Mouse (Mus musculus): ENCODE measurements around the gene Igfbp5. TPM values are rescaled to one million over a fixed set of nuclear protein-coding genes. Genes with fewer than 3 reads are reported as not detected.
A peak's percentile ranks its signal among the peaks of the same experiment; 100 is the strongest.

Igfbp5 gene
- total RNA-seq, 2 experiments from 2014 or later = 335 to 342 TPM

- DNase-seq (ENCODE audit: low spot score in 2 of 2) = no peak
Measured at GRCm38 (mm10) chr1:72847849-72848380, 26.8 kb downstream of the Igfbp5 start.

GRCm38 (mm10) chr1:72844675-72845074 is 30.0 kb downstream of the Igfbp5 start:
- no peak for DNase-seq (ENCODE audit: low spot score in 2 of 2)

DNA sequence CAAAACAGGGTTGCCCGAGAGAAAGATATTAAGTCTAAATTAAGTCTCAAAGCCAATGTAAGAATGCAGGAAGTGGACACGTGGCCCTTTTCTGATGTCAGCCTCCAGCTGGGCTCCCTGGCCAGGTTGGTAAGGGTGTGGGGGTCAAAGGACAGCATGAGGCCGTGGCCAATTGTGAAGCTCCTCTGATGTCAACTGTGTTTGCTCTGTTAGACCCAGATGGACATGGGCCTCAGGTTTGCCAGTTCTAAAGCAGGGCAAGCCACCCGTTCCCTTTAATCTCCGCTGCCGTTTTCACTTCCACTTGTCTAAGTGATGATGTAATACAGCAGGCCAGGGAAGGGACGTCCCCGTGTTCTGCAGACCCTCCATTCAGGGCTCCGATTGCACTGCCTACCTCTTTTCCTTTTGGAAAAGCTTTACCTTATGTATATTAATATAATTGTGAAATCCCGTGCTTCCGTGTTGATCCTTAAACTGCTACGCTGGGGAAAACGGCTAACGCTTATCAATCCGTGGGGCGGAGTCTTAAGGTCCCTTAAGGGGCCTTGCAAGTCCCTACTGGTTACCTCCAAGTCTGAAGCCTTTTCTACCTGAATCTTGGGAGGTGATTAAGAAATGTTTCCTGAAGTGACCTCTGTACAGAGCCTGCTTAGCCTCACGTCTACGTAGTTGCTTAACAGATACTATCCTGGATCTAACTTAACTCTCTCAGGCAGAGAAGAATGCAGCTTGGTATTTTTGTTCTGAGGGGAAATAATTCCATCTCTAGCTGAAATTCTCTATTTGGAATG is 31.8 kb downstream of the Igfbp5 start:
- no peak for DNase-seq (ENCODE audit: low spot score in 2 of 2)

DNA sequence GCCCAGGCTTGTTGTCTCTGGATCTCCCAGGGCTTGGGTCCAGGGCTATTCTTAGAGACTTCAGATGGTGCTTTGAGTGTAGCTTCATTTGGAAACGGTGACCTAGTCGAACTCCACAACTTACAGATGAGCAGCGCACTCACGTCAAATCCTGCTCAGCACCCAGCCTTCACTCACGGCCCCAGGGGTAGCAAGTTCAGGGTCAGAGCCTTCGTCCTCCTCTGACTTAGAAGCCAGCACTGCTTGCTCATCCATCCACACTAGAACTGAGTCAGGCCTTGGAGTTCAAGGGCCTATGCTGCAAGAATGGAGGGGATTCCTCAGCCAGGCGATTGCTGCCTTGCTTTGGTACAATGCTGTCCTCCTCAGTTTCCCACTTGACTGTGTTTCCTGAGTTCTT is 34.9 kb downstream of the Igfbp5 start:
- DNase-seq (ENCODE audit: low spot score in 2 of 2) = no peak

DNA sequence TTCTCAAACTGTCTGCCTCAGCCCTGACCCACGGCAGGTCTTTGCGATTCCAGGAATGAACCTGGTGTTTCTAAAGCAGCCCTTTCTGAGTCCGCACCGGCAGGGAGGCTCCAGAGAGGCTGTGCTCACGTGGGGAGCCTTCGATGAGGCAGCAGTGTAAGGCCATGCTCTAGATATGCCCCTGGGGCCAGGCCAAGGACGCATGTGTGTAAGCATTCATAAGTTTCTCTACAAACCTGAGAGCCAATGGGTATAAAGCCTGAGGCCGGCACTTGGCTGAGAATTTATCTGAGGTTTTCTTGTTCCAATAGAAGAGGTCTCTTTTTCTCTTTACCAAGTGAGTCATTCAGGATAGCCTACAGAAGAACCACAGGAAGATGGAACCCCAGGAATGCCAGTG is 35.3 kb downstream of the Igfbp5 start:
- DNase-seq (ENCODE audit: low spot score in 2 of 2) = no peak

- DNase-seq (ENCODE audit: low spot score in 2 of 2) = no peak
Measured at GRCm38 (mm10) chr1:72833563-72833962, 41.1 kb downstream of the Igfbp5 start.

- DNase-seq (ENCODE audit: low spot score in 2 of 2) = no peak
Measured at GRCm38 (mm10) chr1:72832715-72833153, 42.0 kb downstream of the Igfbp5 start.

DNA sequence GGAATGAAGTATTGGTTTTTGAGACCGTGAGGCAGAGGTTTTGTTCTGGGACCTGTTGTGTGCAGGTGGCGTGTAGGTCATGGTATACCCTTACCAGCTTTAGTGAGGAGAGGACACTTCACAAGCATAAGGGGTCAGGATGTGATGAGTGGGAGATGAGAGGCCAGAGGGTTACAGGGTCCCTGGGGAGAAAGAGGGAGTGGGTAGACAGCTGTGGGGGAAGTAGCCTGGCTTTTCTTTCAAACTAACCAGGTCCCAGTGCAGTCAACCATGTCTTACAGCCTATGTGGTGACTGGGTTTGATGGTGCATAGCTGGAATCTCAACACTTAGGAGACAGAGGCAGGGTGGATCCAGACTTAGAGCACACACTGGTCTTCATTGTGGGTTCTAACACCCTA is 44.2 kb downstream of the Igfbp5 start:
- DNase-seq (ENCODE audit: low spot score in 2 of 2) = no peak

DNA sequence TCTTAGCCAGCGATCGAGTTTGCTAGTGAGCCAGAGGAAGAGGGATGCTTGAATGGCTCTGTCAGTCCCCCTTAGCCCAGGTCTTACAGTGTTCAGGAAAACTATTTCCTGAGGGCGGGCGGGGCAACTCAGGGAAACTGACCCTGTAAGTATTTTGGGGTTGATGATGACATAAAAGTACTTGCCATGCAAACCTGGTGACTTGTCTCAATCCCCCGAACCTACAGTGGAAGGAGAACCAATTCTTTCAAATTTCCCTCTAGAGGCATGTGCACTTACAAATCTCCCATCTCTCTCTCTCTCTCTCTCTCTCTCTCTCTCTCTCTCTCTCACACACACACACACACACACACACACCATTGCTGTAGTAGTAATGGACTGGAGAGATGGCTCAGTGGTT is 45.8 kb downstream of the Igfbp5 start:
- no peak for DNase-seq (ENCODE audit: low spot score in 2 of 2)

DNA sequence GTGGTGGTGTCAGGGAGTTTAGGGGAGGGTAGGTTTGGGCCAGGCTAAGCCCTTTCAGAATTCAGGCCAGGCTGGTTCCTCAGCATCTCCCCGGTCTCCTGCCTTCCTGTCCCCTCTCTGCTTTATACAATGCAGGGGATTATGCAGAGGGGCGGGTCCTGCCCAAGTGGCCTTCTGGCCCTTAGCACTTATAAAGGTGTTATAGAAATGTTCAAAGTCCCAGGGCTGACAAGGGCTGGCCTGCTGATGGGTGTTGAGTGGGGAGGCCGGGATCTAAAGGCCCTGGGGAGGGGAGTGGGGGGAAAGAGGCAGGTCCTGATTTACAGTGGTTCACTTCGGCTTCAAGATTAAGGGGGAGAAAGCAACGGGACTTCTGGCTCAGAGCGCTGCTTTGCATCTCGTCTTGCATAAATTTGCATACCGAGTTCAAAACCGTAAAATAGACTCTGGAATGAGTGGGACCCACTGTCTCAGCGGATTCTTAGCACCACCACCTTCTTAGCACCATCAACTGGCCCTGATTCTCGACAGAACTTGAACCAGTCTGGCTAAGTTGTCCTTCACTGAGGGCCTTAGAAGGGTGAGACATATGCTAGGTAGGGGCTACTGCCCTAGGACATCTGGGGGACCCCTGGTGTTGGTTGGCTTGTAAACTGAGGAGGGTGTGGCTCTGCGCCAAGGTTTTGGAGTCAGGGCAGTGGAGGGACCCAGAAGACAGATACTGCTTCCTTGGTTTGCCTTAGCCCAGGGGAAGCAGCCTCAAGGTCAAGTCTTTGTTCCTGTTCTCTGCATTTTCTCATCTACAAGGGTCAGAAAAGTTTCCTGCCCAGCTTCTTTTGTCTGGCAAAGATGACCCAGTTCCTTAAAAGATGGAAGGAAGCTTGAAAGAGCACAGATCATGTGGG is 47.0 kb downstream of the Igfbp5 start:
- no peak for DNase-seq (ENCODE audit: low spot score in 2 of 2)

DNA sequence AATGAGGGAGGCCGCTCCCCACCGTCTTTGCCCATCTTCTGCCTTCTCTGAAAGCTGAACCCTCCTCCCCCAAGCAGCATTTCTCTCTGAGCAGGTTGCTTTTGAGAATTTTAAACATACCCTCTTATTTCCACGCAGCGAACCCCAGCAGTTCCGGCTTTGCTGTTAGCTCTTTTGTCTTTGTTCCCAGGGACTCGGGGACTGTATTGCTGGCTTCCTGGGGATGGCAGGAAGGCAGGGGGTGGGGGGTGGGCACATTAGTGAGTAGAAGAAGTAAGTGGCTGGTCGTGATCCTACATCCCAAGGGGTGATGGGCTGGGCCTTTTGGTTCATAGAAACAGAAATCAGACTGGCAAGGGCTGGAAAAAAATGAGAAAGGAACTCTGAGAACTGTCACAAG is 47.8 kb downstream of the Igfbp5 start:
- DNase-seq (ENCODE audit: low spot score in 2 of 2) = no peak

DNA sequence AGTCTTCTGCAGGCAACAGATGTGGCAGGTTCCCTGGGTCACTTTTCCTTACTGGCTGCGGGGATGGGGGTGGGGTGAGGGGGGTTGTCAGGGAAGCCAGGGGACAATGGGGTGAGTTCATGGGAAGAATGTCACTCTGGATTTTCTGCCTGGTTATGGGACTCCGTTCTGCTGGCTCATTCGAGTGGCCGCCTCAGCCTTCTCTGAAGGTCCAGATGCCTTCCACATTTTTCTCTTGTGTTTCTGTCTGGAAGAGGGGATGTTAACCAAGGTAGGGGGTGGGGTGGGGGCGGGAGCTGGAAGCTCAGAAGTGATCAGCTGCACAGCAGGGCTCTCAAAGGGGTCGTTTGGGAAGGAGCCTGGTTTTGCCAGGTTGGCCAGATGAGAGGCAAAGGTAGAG is 48.2 kb downstream of the Igfbp5 start:
- no peak for DNase-seq (ENCODE audit: low spot score in 2 of 2)

- no peak for DNase-seq (ENCODE audit: low spot score in 2 of 2)
Measured at GRCm38 (mm10) chr1:72825921-72826320, 48.8 kb downstream of the Igfbp5 start.

DNA sequence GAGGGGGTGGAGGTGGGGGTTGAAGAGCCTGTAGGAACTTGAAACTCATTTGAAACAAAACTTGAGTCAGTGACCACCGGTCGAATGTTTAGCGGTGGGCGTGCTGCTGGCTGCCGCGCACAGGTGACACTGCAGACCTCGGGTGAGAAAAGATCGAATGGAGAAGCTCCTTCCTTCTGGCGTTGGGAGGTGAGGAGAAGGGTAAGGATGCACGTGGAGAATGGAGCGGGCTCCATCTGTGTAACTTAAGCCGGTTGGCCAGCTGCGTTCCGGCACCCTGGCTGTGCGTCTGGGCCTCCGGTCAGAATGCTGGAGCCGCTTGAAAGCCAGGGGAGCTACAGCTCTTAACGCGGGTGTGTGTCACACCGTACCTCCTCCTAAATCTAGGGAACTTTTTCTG is 49.4 kb downstream of the Igfbp5 start:
- peak in 1 of 2 experiments; percentile 29 for DNase-seq (ENCODE audit: low spot score in 2 of 2)

DNA sequence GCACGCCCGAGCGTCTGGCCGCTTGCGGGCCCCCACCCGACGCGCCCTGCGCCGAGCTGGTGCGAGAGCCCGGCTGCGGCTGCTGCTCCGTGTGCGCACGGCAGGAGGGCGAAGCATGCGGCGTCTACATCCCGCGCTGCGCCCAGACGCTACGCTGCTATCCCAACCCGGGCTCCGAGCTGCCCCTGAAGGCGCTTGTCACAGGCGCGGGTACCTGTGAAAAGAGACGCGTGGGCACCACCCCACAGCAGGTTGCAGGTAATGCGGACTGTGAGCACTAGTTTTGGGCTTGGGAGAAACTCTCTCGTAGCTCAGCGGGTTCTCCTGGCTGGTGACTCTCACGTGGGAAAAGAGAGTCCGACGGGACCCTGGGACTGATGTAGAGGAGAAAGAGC is 50.0 kb downstream of the Igfbp5 start:
- peak in 1 of 2 experiments; percentile 19 for DNase-seq (ENCODE audit: low spot score in 2 of 2)

- DNase-seq (ENCODE audit: low spot score in 2 of 2) = peak in 1 of 2 experiments; percentile 28
Measured at GRCm38 (mm10) chr1:72823751-72824706, 50.7 kb downstream of the Igfbp5 start, which contains the start of gene Igfbp2. Igfbp2 (plus strand) TSS chr1:72824503.

DNA sequence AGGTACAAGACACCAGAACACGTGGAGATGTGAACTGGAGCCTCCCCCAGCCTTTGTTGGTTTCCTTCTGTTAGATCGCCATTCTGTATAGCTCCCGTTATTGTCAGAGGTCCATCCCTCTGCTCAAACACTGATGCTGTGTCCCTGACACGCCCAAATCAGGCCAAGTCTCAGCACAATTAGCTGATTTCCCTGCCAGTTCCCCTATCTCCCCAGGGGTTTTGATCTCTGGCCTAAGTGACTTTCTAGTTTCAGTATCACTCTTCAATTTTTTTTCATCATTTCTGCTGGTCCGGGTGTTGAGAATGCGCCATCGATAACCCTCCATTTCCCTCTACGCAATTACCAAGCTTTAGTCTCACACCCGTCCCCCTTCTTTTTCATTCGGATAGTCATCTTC is 51.8 kb downstream of the Igfbp5 start:
- DNase-seq (ENCODE audit: low spot score in 2 of 2) = no peak

DNA sequence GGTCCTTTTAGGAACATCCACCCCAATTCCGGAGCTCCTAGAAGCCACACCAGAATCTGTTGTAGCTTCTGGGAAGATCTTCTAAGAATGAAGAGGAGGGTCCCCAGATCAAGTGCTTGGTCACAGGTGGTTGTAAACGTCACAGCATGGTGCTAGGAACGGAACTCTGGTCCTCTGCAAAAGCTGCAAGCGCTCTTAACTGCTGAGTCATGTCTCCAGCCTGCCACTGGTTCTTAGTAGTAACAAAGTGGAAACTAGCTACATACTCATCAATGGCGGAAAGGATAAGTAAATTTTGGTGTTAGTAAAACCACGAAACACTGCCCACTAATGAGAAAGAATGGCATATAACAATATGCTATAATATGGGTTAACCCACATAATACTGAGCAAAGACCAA is 54.7 kb downstream of the Igfbp5 start:
- no peak for DNase-seq (ENCODE audit: low spot score in 2 of 2)

- DNase-seq (ENCODE audit: low spot score in 2 of 2) = no peak
Measured at GRCm38 (mm10) chr1:72815616-72816015, 59.1 kb downstream of the Igfbp5 start.

DNA sequence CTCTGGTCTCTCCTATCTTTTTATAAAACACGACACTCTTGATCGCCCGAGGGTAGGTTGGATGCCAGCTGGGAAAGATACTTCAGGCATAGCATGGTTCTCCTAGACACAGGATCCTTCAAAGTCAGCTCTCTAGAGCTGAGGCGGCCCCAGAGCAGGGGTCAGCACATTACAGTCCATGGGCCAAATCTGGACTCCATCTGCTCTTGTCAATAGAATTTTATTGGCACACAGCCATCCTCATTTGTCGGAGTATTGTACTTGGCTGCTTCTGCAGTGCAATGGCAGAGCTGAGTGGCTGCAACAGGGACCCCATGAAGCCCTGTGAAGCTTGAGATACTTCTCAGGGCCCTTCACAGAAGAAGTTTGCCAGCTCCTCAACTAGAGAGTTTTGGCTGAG is 59.5 kb downstream of the Igfbp5 start:
- no peak for DNase-seq (ENCODE audit: low spot score in 2 of 2)
